In genomic region chr6:51857821-51858220, GRCm38 (mm10) we compare ENCODE assay signal across 8 mouse cellular contexts.
A peak's percentile ranks its signal among the peaks of the same experiment; 100 is the strongest.
DNase-seq lines count a peak whose midpoint lies in the region; ATAC-seq and TF ChIP-seq lines count a peak whose summit lies in the region.

No protein-coding gene starts in this region.

- TF ChIP-seq POLR2A in spleen, adult 2 months (IDR thresholded peaks at IDR 0.05; ENCODE audit: low read depth, low read length) = no peak

- no peak overlapping the region for H3K4me3 ChIP-seq in embryonic facial prominence, embryonic 14.5 days (ENCODE audit: low read depth, low read length)
- H3K4me3 ChIP-seq in limb, embryonic 13.5 days = no peak overlapping the region
- H3K4me3 ChIP-seq in midbrain, embryonic 16.5 days (ENCODE audit: low read depth, low read length) = no peak overlapping the region
- H3K4me3 ChIP-seq in spleen, adult 2 months (ENCODE audit: extremely low read depth, insufficient read depth, insufficient read length) = no peak overlapping the region

- H3K27ac ChIP-seq in embryonic facial prominence, embryonic 14.5 days (replicated peaks; ENCODE audit: low read depth, low read length) = no peak overlapping the region
- no peak overlapping the region for H3K27ac ChIP-seq in limb, embryonic 13.5 days
- H3K27ac ChIP-seq in midbrain, embryonic 16.5 days (ENCODE audit: low read length) = peak overlapping the region; percentile 62; the same call in 1 of the 2 replicates
- H3K27ac ChIP-seq in spleen, adult 2 months (ENCODE audit: insufficient read depth, low read length) = no peak overlapping the region

- H3K36me3 ChIP-seq in embryonic facial prominence, embryonic 14.5 days (ENCODE audit: control insufficient read depth, insufficient read depth, low read length) = no peaks in the 10 kb centered on the region
- no peaks in the 10 kb centered on the region for H3K36me3 ChIP-seq in limb, embryonic 13.5 days
- no peaks in the 10 kb centered on the region for H3K36me3 ChIP-seq in midbrain, embryonic 16.5 days (ENCODE audit: control insufficient read depth, insufficient read depth, low read length)
- peaks cover 1% of the 10 kb centered on the region; the same call in 1 of the 2 replicates for H3K36me3 ChIP-seq in spleen, adult 2 months (ENCODE audit: control insufficient read depth, insufficient read depth, low read length)

- DNase-seq in 416B (ENCODE audit: low read depth) = peak; percentile 91
- peak; percentile 82 to 91 for DNase-seq in adrenal gland, postnatal 4 days (ENCODE audit: low spot score in 2 of 2)
- DNase-seq in embryonic facial prominence, embryonic 14.5 days (ENCODE audit: low spot score) = peak; percentile 97
- DNase-seq in heart, adult 9 months (ENCODE audit: low spot score in 2 of 2) = peak; percentile 88 to 92
- peak; percentile 95 for DNase-seq in kidney, adult 9 months
- peak; percentile 36 to 76 for DNase-seq in spleen, adult 2 months (ENCODE audit: low read depth in 1 of 2, low spot score in 2 of 2)

- ATAC-seq in embryonic facial prominence, embryonic 14.5 days (ENCODE audit: low read depth) = peak; percentile 97
- ATAC-seq in limb, embryonic 13.5 days (ENCODE audit: low FRiP score, low read depth) = peak; percentile 89
- ATAC-seq in midbrain, embryonic 16.5 days = peak; percentile 96

- 2% methylated on average over 11 of the region's 11 CpGs for WGBS in embryonic facial prominence, embryonic 14.5 days
- 0% methylated on average over 11 of the region's 11 CpGs for WGBS in limb, embryonic 13.5 days
- WGBS in midbrain, embryonic 16.5 days = 1% methylated on average over 11 of the region's 11 CpGs
- 2% methylated on average over 11 of the region's 11 CpGs for WGBS in spleen, adult 2 months

- H3K27me3 ChIP-seq in embryonic facial prominence, embryonic 14.5 days (replicated peaks; ENCODE audit: control insufficient read depth, insufficient read depth, low read length) = no peaks in the 10 kb centered on the region
- H3K27me3 ChIP-seq in limb, embryonic 13.5 days = peaks cover 16% of the 10 kb centered on the region
- 0 out of 2 replicates have a peak, but pooled peaks cover 2% of the 10 kb centered on the region for H3K27me3 ChIP-seq in midbrain, embryonic 16.5 days (ENCODE audit: control insufficient read depth, insufficient read depth, low read depth, low read length)
- peaks cover 2% of the 10 kb centered on the region; the same call in 1 of the 2 replicates for H3K27me3 ChIP-seq in spleen, adult 2 months (ENCODE audit: control insufficient read depth, insufficient read depth, low read length)

- H3K9me3 ChIP-seq in embryonic facial prominence, embryonic 14.5 days (ENCODE audit: control insufficient read depth, low read length) = no peaks in the 10 kb centered on the region
- no peaks in the 10 kb centered on the region for H3K9me3 ChIP-seq in limb, embryonic 13.5 days
- H3K9me3 ChIP-seq in midbrain, embryonic 16.5 days (replicated peaks; ENCODE audit: control insufficient read depth, low read length, poor library complexity, severe bottlenecking) = no peaks in the 10 kb centered on the region

- H3K4me1 ChIP-seq in embryonic facial prominence, embryonic 14.5 days (ENCODE audit: control insufficient read depth, insufficient read depth, low read length) = no peaks in the 10 kb centered on the region
- H3K4me1 ChIP-seq in limb, embryonic 13.5 days = peaks cover 8% of the 10 kb centered on the region; the same call in 1 of the 2 replicates
- peaks cover 6% of the 10 kb centered on the region for H3K4me1 ChIP-seq in midbrain, embryonic 16.5 days (ENCODE audit: control insufficient read depth, insufficient read depth, low read length)
- H3K4me1 ChIP-seq in spleen, adult 2 months (ENCODE audit: control insufficient read depth, insufficient read depth, insufficient read length) = no peaks in the 10 kb centered on the region

- peak; percentile 92 for TF ChIP-seq CTCF in spleen, adult 2 months (IDR thresholded peaks at IDR 0.05; ENCODE audit: extremely low read depth, insufficient read depth, insufficient read length, insufficient replicate concordance)

- H3K4me2 ChIP-seq in embryonic facial prominence, embryonic 14.5 days (ENCODE audit: low read depth, low read length) = peak overlapping the region; percentile 17; the same call in 1 of the 2 replicates
- peak overlapping the region; percentile 24; the same call in 1 of the 2 replicates for H3K4me2 ChIP-seq in limb, embryonic 13.5 days (replicated peaks)
- H3K4me2 ChIP-seq in midbrain, embryonic 16.5 days (ENCODE audit: low read length) = no peak overlapping the region

- no peak overlapping the region for H3K9ac ChIP-seq in embryonic facial prominence, embryonic 14.5 days (ENCODE audit: low read depth, low read length)
- H3K9ac ChIP-seq in limb, embryonic 13.5 days = no peak overlapping the region
- H3K9ac ChIP-seq in midbrain, embryonic 16.5 days (ENCODE audit: low read depth, low read length) = no peak overlapping the region
